ENCODE assay signal across 7 mouse cellular contexts in genomic region chr17:56287830-56288229, GRCm38 (mm10). TPM values are rescaled to one million over a fixed set of nuclear protein-coding genes. Genes with fewer than 3 reads are reported as not detected.
DNase-seq lines count a peak whose midpoint lies in the region; ATAC-seq and TF ChIP-seq lines count a peak whose summit lies in the region.

No protein-coding gene starts in this region.

- peak; percentile 66; the same call in 1 of the 2 replicates for TF ChIP-seq EP300 in ES-Bruce4 (IDR thresholded peaks at IDR 0.05; ENCODE audit: insufficient read depth, low read depth, low read length)
- no peak for TF ChIP-seq EP300 in stomach, postnatal 0 days (optimal IDR thresholded peaks at IDR 0.05)

- peak overlapping the region; percentile 22; the same call in 1 of the 2 replicates for H3K4me2 ChIP-seq in limb, embryonic 15.5 days
- peak overlapping the region; percentile 75; the same call in 1 of the 2 replicates for H3K4me2 ChIP-seq in stomach, postnatal 0 days (replicated peaks; ENCODE audit: low read depth)

- ATAC-seq in limb, embryonic 15.5 days (ENCODE audit: insufficient number of reproducible peaks, low FRiP score, low TSS enrichment, low read depth) = no peak
- ATAC-seq in stomach, postnatal 0 days (ENCODE audit: low FRiP score, low TSS enrichment) = peak; percentile 13

- H3K9me3 ChIP-seq in ES-Bruce4 (replicated peaks; ENCODE audit: control insufficient read depth, insufficient read depth, low read length, poor library complexity, severe bottlenecking) = no peaks in the 10 kb centered on the region
- no peaks in the 10 kb centered on the region for H3K9me3 ChIP-seq in limb, embryonic 15.5 days
- no peaks in the 10 kb centered on the region for H3K9me3 ChIP-seq in stomach, postnatal 0 days (ENCODE audit: control insufficient read depth, low read length)

- peak; percentile 75 for DNase-seq in MN1 (ENCODE audit: low spot score)
- DNase-seq in heart, postnatal 14 days = peak; percentile 50 to 54
- peak; percentile 90 for DNase-seq in stomach, postnatal 0 days (ENCODE audit: low spot score)
- DNase-seq in right cerebral cortex, adult 2 months (ENCODE audit: low spot score in 2 of 2) = no peak
- DNase-seq in gastrocnemius, postnatal 10 days = no peak

- no peaks in the 10 kb centered on the region for H3K27me3 ChIP-seq in ES-Bruce4 (ENCODE audit: control insufficient read depth, insufficient read depth, low read length, poor library complexity, severe bottlenecking)
- no peaks in the 10 kb centered on the region for H3K27me3 ChIP-seq in limb, embryonic 15.5 days
- H3K27me3 ChIP-seq in stomach, postnatal 0 days (ENCODE audit: control insufficient read depth, insufficient read depth, low read length) = no peaks in the 10 kb centered on the region

- intact Hi-C loops in heart, postnatal 14 days (cut with DNase I) = no loop called here

- H3K9ac ChIP-seq in ES-Bruce4 (ENCODE audit: low read depth, poor library complexity, severe bottlenecking) = 0 out of 2 replicates have a peak overlapping the region, but pooled peaks have one; percentile 22
- no peak overlapping the region for H3K9ac ChIP-seq in limb, embryonic 15.5 days
- peak overlapping the region; percentile 55; the same call in 1 of the 2 replicates for H3K9ac ChIP-seq in stomach, postnatal 0 days (ENCODE audit: low read length)

- H3K4me1 ChIP-seq in ES-Bruce4 (ENCODE audit: control insufficient read depth, insufficient read depth, low read length) = peaks cover 9% of the 10 kb centered on the region
- H3K4me1 ChIP-seq in limb, embryonic 15.5 days = peaks cover 47% of the 10 kb centered on the region
- H3K4me1 ChIP-seq in stomach, postnatal 0 days (replicated peaks; ENCODE audit: control insufficient read depth, insufficient read depth) = peaks cover 6% of the 10 kb centered on the region; the same call in 1 of the 2 replicates

- H3K4me3 ChIP-seq in ES-Bruce4 (ENCODE audit: low read depth, low read length) = peak overlapping the region; percentile 41
- H3K4me3 ChIP-seq in limb, embryonic 15.5 days = peak overlapping the region; percentile 9; the same call in 1 of the 2 replicates
- H3K4me3 ChIP-seq in stomach, postnatal 0 days (ENCODE audit: low read depth, low read length) = 0 out of 2 replicates have a peak overlapping the region, but pooled peaks have one; percentile 4

- peak overlapping the region; percentile 89 for H3K27ac ChIP-seq in ES-Bruce4 (ENCODE audit: insufficient read depth, low read length)
- peak overlapping the region; percentile 98 for H3K27ac ChIP-seq in limb, embryonic 15.5 days
- H3K27ac ChIP-seq in stomach, postnatal 0 days (replicated peaks) = peak overlapping the region; percentile 94

- no peak for TF ChIP-seq CTCF in ES-Bruce4 (IDR thresholded peaks at IDR 0.05; ENCODE audit: low read depth, low read length)
- no peak for TF ChIP-seq CTCF in stomach, postnatal 0 days (IDR thresholded peaks at IDR 0.05; ENCODE audit: low read depth)

- no peak for TF ChIP-seq POLR2A in ES-Bruce4 (IDR thresholded peaks at IDR 0.05; ENCODE audit: insufficient read depth, low read length)

- H3K36me3 ChIP-seq in ES-Bruce4 (ENCODE audit: control insufficient read depth, insufficient read depth, low read length, poor library complexity, severe bottlenecking) = peaks cover 19% of the 10 kb centered on the region
- peaks cover 41% of the 10 kb centered on the region for H3K36me3 ChIP-seq in limb, embryonic 15.5 days
- H3K36me3 ChIP-seq in stomach, postnatal 0 days (ENCODE audit: control insufficient read depth, insufficient read depth, low read length) = peaks cover 26% of the 10 kb centered on the region

- 54% methylated on average over 3 of the region's 3 CpGs for WGBS in limb, embryonic 15.5 days
- WGBS in stomach, postnatal 0 days = 48% methylated on average over 3 of the region's 3 CpGs

RNA-seq across cellular contexts. Expression of gene Plin3, which starts 4.8 kb away (rescaled TPM):
- 57.1 and 60.2 TPM in 2 replicates for polyA plus RNA-seq in ES-Bruce4 (2011; ENCODE audit: insufficient read depth, insufficient read length, low read depth, missing spikeins)
- 100 to 1,000 TPM; 115 to 133 TPM for total RNA-seq in heart, postnatal 14 days (2021)
- 94.2 and 114 TPM in 2 replicates for polyA plus RNA-seq in limb, embryonic 15.5 days (2015; fragmentation: Nextera tagmentation; extraction: Ambion mirVana)
- 65.3 and 67.3 TPM in 2 replicates for polyA plus RNA-seq in stomach, postnatal 0 days (2015; fragmentation: Nextera tagmentation; extraction: Ambion mirVana)
- 10 to 100 TPM; 37.2 to 41.7 TPM for total RNA-seq in gastrocnemius, postnatal 10 days (2021)

RNA-seq across cellular contexts. Expression of gene Ticam1, which starts 11.2 kb away (rescaled TPM):
- polyA plus RNA-seq in ES-Bruce4 (2011; ENCODE audit: insufficient read depth, insufficient read length, low read depth, missing spikeins) = 4.0 and 4.7 TPM in 2 replicates
- total RNA-seq in heart, postnatal 14 days (2021) = 10 to 100 TPM in 1 of 2 experiments, 1 to 10 TPM in 1; 9.5 to 11.4 TPM
- 7.1 and 8.6 TPM in 2 replicates for polyA plus RNA-seq in limb, embryonic 15.5 days (2015; fragmentation: Nextera tagmentation; extraction: Ambion mirVana)
- 4.6 and 6.4 TPM in 2 replicates for polyA plus RNA-seq in stomach, postnatal 0 days (2015; fragmentation: Nextera tagmentation; extraction: Ambion mirVana)
- 1 to 10 TPM; 6.6 to 6.8 TPM for total RNA-seq in gastrocnemius, postnatal 10 days (2021)

RNA-seq across cellular contexts. Expression of gene Arrdc5, which starts 12.3 kb away (rescaled TPM):
- polyA plus RNA-seq in ES-Bruce4 (2011; ENCODE audit: insufficient read depth, insufficient read length, low read depth, missing spikeins) = not detected in 2 replicates
- total RNA-seq in heart, postnatal 14 days (2021) = under 1 TPM in 1 of 2 experiments, not detected in 1; 0.36 TPM
- polyA plus RNA-seq in limb, embryonic 15.5 days (2015; fragmentation: Nextera tagmentation; extraction: Ambion mirVana) = not detected in 2 replicates
- not detected in 2 replicates for polyA plus RNA-seq in stomach, postnatal 0 days (2015; fragmentation: Nextera tagmentation; extraction: Ambion mirVana)
- total RNA-seq in gastrocnemius, postnatal 10 days (2021) = not detected

RNA-seq across cellular contexts. Expression of gene Uhrf1, which starts 15.3 kb away (rescaled TPM):
- 162 and 174 TPM in 2 replicates for polyA plus RNA-seq in ES-Bruce4 (2011; ENCODE audit: insufficient read depth, insufficient read length, low read depth, missing spikeins)
- total RNA-seq in heart, postnatal 14 days (2021) = 10 to 100 TPM in 1 of 2 experiments, 1 to 10 TPM in 1; 4.8 to 12.2 TPM
- polyA plus RNA-seq in limb, embryonic 15.5 days (2015; fragmentation: Nextera tagmentation; extraction: Ambion mirVana) = 107 and 108 TPM in 2 replicates
- 18.4 and 19.5 TPM in 2 replicates for polyA plus RNA-seq in stomach, postnatal 0 days (2015; fragmentation: Nextera tagmentation; extraction: Ambion mirVana)
- total RNA-seq in gastrocnemius, postnatal 10 days (2021) = 10 to 100 TPM; 14.4 to 20.3 TPM

RNA-seq across cellular contexts. Expression of gene Fem1a, which starts 31.2 kb away (rescaled TPM):
- polyA plus RNA-seq in ES-Bruce4 (2011; ENCODE audit: insufficient read depth, insufficient read length, low read depth, missing spikeins) = 4.9 and 5.4 TPM in 2 replicates
- total RNA-seq in heart, postnatal 14 days (2021) = 10 to 100 TPM; 90.4 to 94.6 TPM
- polyA plus RNA-seq in limb, embryonic 15.5 days (2015; fragmentation: Nextera tagmentation; extraction: Ambion mirVana) = 14.9 and 19.7 TPM in 2 replicates
- 9.6 and 10.0 TPM in 2 replicates for polyA plus RNA-seq in stomach, postnatal 0 days (2015; fragmentation: Nextera tagmentation; extraction: Ambion mirVana)
- total RNA-seq in gastrocnemius, postnatal 10 days (2021) = 10 to 100 TPM; 91.9 to 99.8 TPM

Comparison
In these comparisons a context has a peak if more than half of its experiments do, and no peak if none do; other contexts are left out.
1. DNase-seq: peak in MN1 (single experiment), heart, postnatal 14 days (2 of 2) and stomach, postnatal 0 days (single experiment); none in right cerebral cortex, adult 2 months (0 of 2) and gastrocnemius, postnatal 10 days (single experiment).
2. Peak in every context shown above with its lines, with median percentiles within 50 percentile points of each other: H3K27ac ChIP-seq and H3K4me3 ChIP-seq.